Mouse (Mus musculus) CD4-positive, CD25-positive, alpha-beta regulatory T cell, adult 2 months (primary cell): ENCODE results near the gene Dhx58.

Experiments used
- DNase-seq: peaks from one replicate; pipeline ENCODE4 v3.0.0-alpha.2; 2012; ENCODE audit warnings: low read depth, low spot score

The Dhx58 gene

DNA sequence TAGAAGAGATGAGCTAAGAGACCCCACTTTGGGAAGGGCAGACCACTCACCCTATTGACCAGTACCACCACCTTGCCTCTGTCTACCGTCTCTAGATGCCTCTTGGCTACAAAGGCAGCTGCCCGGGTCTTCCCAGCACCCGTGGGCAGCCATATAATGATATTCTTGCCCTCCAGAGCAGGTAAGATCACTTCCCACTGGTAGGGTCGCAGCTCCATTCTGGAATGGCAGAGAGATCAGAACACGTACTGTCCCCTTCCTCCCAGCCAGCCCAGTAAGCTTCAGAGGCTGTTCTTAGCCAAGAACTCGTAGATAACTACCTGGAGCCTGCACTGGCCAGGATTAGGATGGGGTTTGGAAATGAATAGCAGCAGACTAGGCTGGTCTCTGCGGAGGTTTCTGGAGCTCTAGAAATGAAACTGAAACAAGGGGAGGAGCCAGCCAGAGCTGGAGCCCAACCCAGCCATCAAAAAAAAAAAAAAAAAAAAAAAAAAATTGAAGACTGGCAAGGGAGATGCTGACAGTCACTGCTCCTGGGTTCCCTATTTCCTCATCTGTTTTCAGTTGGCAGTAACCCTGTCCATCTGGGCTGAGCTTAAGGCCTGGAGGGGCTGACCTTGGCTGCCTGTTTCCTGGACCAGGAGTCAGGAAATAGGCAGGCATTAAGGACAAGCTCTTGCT lies at the start of gene Dhx58:
Dhx58 (minus strand) TSS at position 421 of the 681 bp plus-strand sequence.
- DNase-seq = peak; percentile 79

GRCm38 (mm10) chr11:100752294-100752693 lies 48.2 kb upstream of the Dhx58 start:
- no peak for DNase-seq

GRCm38 (mm10) chr11:100750127-100750526 lies 46.1 kb upstream of the Dhx58 start:
- DNase-seq = no peak

DNA sequence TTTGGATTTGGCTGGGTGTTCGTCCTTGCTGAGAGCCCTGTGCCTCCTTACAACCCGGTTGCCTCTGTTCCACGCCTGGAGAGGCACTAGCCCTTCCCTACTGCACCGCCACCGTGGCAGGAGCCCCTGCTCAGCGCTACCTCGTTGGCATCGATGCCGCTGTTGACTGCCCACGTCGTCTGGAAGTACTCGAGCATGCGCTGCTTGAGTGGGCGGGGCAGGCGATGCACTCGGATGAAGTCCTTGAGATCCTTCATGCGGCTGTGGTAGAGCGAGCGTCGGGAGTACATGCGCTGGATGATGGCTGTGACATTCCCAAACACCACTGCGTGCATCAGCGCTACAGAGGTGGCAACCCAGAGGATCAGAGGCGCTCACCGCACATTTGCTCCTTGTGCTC lies 45.4 kb upstream of the Dhx58 start:
- DNase-seq = no peak

- no peak for DNase-seq
Measured at GRCm38 (mm10) chr11:100748620-100749019, 44.5 kb upstream of the Dhx58 start.

- DNase-seq = no peak
Measured at GRCm38 (mm10) chr11:100747114-100747513, 43.0 kb upstream of the Dhx58 start.

- no peak for DNase-seq
Measured at GRCm38 (mm10) chr11:100746546-100746945, 42.5 kb upstream of the Dhx58 start.

DNA sequence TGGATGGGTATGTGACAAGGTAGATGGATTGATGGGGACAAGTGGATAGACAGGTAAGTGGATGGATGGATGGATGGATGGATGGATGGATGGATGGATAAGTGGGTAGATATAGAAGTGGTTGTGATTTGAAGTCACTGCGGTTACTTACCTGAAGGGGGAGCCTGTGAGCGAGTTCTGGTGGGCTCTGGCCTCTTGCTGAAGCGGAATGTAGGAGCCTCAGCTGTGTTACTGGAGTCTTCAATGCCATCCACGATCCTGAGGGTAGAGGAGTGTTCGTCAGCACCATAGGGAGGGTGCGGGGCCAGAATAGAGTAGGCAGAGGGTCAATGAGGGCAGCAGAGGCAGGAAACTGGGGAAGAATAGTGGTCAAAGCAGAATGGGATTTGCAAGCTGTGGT lies 41.0 kb upstream of the Dhx58 start:
- peak; percentile 80 for DNase-seq

- no peak for DNase-seq
Measured at GRCm38 (mm10) chr11:100741348-100741747, 37.3 kb upstream of the Dhx58 start.

DNA sequence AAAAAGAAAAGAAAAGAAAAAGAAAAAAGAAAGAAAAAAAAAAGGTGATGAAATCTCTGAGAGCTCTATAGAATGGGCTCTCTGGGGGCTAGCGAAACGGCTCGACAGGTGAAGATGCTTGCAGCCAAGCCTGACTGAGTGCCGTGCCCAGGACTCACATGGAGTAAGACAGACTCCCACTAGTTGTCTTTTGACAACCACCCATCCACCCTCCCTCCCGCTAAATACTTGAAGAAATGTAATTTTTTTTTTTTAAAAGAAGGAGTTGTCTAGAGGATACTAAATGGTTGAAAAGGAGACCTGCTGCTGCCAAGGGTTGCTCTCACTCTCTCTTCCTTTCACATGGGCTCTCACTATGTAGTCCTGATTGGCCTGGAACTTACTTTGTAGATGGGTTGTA lies 34.7 kb upstream of the Dhx58 start:
- DNase-seq = no peak

DNA sequence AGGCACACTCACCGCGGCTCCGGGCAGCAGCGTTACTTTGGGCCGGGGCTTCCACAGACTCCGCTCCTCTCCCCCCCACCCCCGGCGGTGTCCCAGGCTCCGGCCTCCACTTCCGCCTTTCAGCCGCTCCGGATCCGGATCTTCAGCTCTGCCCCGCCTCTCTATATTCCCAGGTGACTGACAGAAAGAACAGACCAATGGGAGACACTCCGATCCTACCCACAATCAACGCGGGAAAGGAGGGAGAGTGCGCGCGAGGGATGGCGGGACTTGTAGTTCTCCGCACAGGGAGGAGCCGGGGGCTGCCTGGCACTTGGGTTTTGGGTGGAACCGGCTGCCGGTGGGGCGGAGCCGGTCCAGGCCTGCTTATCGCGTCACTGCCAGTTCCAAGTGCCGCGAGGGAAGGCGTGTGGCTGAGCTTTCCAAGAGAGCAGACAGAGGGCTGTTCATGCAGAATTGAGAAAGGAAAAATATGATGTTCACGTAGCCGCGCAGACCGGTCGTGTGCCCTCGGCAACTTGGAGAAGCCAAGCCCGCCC lies 34.1 kb upstream of the Dhx58 start, which contains the start of gene Rab5c:
Rab5c (minus strand) TSS at position 150 of the 539 bp plus-strand sequence.
- peak; percentile 99 for DNase-seq

DNA sequence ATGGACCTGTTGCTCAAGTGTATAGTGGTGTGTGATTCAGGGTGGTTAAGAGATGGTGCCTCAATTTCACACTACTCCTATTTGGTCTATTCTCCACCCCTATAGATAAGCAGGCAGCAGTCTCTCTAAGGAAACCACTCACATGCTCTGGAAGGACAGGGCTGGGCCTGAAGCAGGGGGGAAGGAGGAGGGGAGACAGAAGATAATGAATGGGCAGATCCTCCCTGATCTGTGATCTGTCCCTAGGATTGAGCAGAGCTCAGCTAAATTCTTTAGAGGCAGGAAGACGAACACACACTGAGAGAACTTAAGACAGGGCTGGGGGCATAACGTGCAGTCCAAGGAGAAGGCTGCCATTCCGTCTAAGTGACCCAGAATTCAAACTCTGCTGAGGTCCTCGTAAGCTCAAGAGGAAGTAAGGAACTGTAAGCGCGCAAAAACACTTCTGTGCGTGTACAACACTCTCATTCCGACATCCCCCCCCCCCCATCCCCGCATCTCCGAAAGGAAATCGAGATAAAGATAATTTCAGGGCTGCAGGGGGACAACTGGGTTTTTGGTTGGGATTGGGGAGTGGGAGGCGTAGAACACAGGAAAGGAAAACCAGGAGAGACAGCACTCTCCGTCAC lies 33.1 kb upstream of the Dhx58 start:
- peak; percentile 29 for DNase-seq

- DNase-seq = no peak
Measured at GRCm38 (mm10) chr11:100736746-100737080, 32.6 kb upstream of the Dhx58 start.

DNA sequence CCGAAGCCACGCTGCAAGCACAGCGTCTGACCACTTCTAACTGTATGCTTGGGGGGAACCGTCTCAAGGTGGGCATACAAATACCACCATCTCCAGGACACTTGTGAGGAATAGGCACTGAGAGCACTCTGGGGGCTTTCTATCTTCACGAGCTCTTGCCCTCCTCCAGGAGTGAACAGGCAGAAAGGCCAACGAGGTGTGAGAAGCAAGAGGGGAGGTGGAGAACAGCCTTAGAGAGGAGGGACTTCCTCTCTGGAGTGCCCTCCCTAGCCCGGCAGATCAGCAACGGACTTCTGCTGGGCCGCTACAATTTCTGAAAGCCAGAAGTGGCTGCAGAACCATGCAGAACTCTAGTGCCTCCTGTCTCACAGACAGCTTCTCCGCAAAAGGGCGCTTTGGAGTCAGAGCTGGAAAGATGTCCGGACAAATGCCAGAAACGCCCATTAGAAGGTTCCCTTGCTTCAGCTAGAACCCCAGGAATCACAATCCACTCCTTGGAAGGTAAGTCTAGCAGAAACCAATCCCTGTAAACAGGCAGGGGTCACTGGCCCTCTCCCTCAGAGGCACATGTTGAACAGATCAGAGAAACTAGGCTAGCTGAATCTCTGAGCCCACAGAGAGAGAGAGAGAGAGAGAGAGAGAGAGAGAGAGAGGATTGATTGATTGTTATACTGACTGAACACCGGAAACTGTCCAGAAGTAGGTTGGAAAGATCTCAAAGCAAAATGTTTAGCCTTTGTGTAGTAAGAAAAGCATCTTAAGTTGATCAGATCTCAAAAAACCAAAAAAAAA lies 32.1 kb upstream of the Dhx58 start:
- DNase-seq = peak; percentile 38

- peak; percentile 60 for DNase-seq
Measured at GRCm38 (mm10) chr11:100735134-100735865, 31.2 kb upstream of the Dhx58 start.

GRCm38 (mm10) chr11:100730477-100731205 lies 26.6 kb upstream of the Dhx58 start:
- DNase-seq = no peak

GRCm38 (mm10) chr11:100729976-100730375 lies 25.9 kb upstream of the Dhx58 start:
- DNase-seq = peak; percentile 35

- DNase-seq = no peak
Measured at GRCm38 (mm10) chr11:100728601-100729000, 24.5 kb upstream of the Dhx58 start.

- DNase-seq = no peak
Measured at GRCm38 (mm10) chr11:100727201-100727600, 23.1 kb upstream of the Dhx58 start.

GRCm38 (mm10) chr11:100724919-100725512 lies 20.9 kb upstream of the Dhx58 start:
- DNase-seq = no peak
